Mouse (Mus musculus): ENCODE measurements around the gene Syne4. TPM values are rescaled to one million over a fixed set of nuclear protein-coding genes. Genes with fewer than 3 reads are reported as not detected.

The Syne4 gene
- polyA plus RNA-seq, 1 experiment = 23.6 TPM

DNA sequence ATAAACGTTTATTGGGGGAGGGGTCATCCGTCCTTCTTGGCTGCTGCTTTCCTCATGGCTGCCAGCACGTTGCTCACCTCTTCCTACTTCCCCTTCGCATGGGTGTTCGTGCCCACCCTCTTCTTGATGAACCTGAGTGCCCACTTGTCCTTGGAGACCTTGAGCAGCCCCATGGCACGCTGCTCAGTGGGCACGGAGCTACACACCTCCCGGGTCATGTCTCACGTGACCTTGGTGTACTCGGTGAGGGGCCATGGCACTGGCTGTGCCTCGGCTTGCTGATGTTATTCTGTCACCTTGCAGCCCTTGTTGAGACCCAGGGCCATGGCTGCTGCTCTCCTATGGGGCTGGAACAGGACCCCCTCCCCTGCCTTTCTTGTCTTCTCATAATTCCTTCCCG is 4.5 kb upstream of the Syne4 start:
- TF ChIP-seq POLR2A (IDR thresholded peaks at IDR 0.05; ENCODE audit: extremely low read depth, insufficient read depth, low read length) (no peak), CTCF (IDR thresholded peaks at IDR 0.05; ENCODE audit: extremely low read depth, insufficient read depth, low read length) (no peak)
- H3K4me1 ChIP-seq (ENCODE audit: control insufficient read depth, insufficient read depth, low read length) = no peaks in the 10 kb centered on the region

DNA sequence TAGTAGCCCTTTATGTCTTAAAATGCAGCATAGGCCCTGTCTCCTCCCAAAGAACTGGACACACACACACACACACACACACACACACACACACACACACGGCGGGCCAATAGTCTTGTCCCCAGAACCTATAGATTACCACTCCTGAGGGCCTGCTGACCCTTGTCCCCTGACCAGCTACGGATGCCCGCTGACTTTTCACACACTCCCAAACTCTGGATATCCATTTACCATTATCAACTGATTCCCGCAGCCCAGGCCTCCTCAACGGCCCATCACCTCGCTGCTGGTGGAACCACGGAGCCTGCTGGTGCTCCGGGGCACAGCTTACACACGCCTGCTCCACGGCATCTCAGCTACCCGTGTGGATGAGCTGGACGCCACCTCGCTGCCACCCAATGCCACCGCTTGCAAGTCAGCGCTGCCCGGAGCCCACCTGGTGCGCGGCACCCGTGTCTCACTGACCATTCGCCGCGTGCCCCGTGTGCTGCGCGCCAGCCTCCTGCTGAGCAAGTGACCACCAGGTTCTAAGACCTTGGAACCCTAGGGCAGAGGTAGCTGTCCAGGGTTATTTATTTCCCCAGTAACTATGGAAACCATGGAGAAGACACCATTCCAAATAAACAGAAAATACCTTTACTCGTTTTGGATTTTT is 814 bp upstream of the Syne4 start:
- TF ChIP-seq CTCF (IDR thresholded peaks at IDR 0.05; ENCODE audit: extremely low read depth, insufficient read depth, low read length) (no peak), POLR2A (IDR thresholded peaks at IDR 0.05; ENCODE audit: extremely low read depth, insufficient read depth, low read length) (no peak)
- H3K4me3 ChIP-seq (ENCODE audit: insufficient read depth, low read length) = no peak overlapping the region
- H3K4me1 ChIP-seq (ENCODE audit: control insufficient read depth, insufficient read depth, low read length) = no peaks in the 10 kb centered on the region
- no peak overlapping the region for H3K27ac ChIP-seq (ENCODE audit: insufficient read depth, low read length)

More for the DNA sequence above, 4.5 kb upstream of the Syne4 start:
- H3K4me3 ChIP-seq (ENCODE audit: insufficient read depth, low read length) = no peak overlapping the region
- no peak overlapping the region for H3K27ac ChIP-seq (ENCODE audit: insufficient read depth, low read length)

- H3K4me3 ChIP-seq (ENCODE audit: insufficient read depth, low read length) = no peak overlapping the region
- TF ChIP-seq POLR2A (IDR thresholded peaks at IDR 0.05; ENCODE audit: extremely low read depth, insufficient read depth, low read length) (no peak), CTCF (IDR thresholded peaks at IDR 0.05; ENCODE audit: extremely low read depth, insufficient read depth, low read length) (no peak)
- no peaks in the 10 kb centered on the region for H3K4me1 ChIP-seq (ENCODE audit: control insufficient read depth, insufficient read depth, low read length)
- no peak overlapping the region for H3K27ac ChIP-seq (ENCODE audit: insufficient read depth, low read length)
Measured at GRCm38 (mm10) chr7:30315559-30316529, 1.2 kb downstream of the Syne4 start.

DNA sequence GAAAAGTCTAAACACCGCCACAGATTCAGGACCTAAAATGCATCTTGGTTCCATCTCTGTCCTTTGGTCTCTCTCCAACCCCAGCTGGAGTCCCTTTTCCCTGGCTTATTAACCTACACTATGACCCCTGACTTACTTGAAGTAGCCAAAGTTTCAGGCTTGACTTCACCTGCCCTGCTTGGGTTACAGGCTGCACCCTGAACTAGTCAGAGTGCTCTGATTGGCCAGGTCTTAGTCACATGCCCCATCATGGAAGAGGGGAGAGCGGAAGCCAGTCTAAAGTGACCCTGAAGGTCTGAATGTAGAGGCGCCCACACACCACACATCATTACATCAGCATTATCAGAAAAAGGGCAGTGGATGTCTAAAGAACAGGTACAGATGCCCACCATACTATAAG is 3.5 kb downstream of the Syne4 start:
- TF ChIP-seq CTCF (IDR thresholded peaks at IDR 0.05; ENCODE audit: extremely low read depth, insufficient read depth, low read length) = no peak

DNA sequence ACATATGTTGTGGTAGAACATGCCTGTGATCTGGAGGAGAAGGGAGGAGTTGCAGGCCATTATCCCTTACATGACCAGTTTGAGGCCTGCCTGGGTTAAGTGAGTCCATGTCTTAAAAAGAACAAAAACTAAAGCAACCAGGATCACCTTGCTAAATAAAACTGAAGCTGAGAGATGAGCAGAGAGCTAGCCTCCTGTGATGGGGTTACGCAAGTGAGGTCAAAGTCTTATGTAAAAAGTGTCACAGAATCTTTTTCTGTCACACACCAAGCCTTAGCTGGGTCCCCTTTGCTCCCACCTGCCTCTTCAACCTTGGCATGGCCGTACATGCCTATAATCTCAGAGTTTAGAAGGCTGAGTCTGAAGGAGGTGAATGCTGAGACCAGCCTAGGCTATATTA is 6.3 kb downstream of the Syne4 start:
- TF ChIP-seq CTCF (IDR thresholded peaks at IDR 0.05; ENCODE audit: extremely low read depth, insufficient read depth, low read length) = no peak
- TF ChIP-seq POLR2A (IDR thresholded peaks at IDR 0.05; ENCODE audit: extremely low read depth, insufficient read depth, low read length) = no peak
- no peak overlapping the region for H3K27ac ChIP-seq (ENCODE audit: insufficient read depth, low read length)

More for the DNA sequence above, 3.5 kb downstream of the Syne4 start:
- H3K4me1 ChIP-seq (ENCODE audit: control insufficient read depth, insufficient read depth, low read length) = no peaks in the 10 kb centered on the region
- no peak overlapping the region for H3K4me3 ChIP-seq (ENCODE audit: insufficient read depth, low read length)
- H3K27ac ChIP-seq (ENCODE audit: insufficient read depth, low read length) = no peak overlapping the region

DNA sequence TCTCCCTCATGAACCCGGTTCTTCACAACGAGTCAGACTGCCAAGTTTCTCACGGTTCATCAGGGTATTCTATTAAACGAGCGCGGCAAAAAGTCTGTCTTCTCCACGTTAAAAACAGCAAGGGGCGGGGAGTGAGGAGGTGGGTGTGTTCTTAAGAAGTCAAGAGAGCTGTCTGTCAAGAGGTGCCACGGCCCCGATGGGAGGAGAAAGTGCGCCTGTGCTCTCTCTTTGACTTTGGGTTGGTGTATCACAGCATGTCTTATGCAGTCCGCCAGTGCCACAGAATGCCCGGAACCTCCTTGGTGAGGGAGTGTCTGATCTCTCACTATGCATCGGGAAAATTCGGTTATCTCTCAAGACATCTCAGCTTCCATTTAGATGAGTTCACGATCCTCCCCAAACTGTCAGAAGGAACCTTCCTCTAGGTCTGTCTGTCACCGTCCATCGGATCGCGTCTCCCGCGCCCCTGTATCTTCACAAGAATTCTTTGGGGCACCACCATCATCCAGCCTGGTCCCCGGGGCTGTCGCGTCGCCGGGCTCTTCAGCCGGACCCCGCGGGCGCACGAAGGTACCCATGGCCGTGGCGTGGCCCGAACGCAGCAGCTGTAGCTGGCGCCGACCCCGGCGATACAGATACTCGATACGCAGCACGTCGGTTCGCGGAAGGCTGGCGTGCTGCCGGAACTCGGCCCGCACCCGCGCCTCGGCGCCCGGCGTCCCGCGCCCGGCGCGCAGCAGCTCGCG is 7.1 kb downstream of the Syne4 start, which contains the start of gene E130208F15Rik:
TSS of gene E130208F15Rik (plus strand) at position 202 of the 746 bp plus-strand sequence.
- Histone ChIP-seq H3K27ac (ENCODE audit: insufficient read depth, low read length) (peak within 1 kb of the TSS; percentile 58), H3K4me3 (ENCODE audit: insufficient read depth, low read length) (peak within 1 kb of the TSS; percentile 48), H3K4me1 (ENCODE audit: control insufficient read depth, insufficient read depth, low read length) (peaks cover 1% of the 10 kb centered on the region; the same call in 1 of the 2 replicates)
- TF ChIP-seq POLR2A (IDR thresholded peaks at IDR 0.05; ENCODE audit: extremely low read depth, insufficient read depth, low read length) (peak; percentile 91), CTCF (IDR thresholded peaks at IDR 0.05; ENCODE audit: extremely low read depth, insufficient read depth, low read length) (no peak)

More for the DNA sequence above, 6.3 kb downstream of the Syne4 start:
- Histone ChIP-seq H3K4me1 (ENCODE audit: control insufficient read depth, insufficient read depth, low read length) (peaks cover 1% of the 10 kb centered on the region; the same call in 1 of the 2 replicates), H3K4me3 (ENCODE audit: insufficient read depth, low read length) (no peak overlapping the region; the same call in 1 of the 2 replicates)

DNA sequence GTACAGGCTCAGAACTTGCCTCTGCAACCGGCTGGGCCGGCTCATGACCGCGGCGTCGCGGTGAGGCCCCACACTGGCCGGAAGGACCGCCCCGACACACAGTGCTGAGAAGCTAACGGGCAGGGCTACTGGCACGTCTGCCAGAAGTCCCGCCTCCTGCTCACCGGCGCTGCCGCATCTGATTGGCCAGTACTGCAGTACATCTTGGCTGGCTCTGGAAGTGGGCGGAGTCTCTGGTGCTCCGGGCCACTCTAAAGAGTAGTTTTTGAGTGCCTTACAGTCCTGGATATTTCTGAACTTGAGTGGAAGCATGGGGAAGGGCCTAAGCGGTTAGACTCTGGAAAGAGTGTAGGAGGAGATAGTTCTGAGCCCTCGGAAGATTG is 7.7 kb downstream of the Syne4 start:
- peak overlapping the region; percentile 48 for H3K4me3 ChIP-seq (ENCODE audit: insufficient read depth, low read length)
- H3K27ac ChIP-seq (ENCODE audit: insufficient read depth, low read length) = peak overlapping the region; percentile 58
- H3K4me1 ChIP-seq (ENCODE audit: control insufficient read depth, insufficient read depth, low read length) = peaks cover 1% of the 10 kb centered on the region
- TF ChIP-seq POLR2A (IDR thresholded peaks at IDR 0.05; ENCODE audit: extremely low read depth, insufficient read depth, low read length) = peak; percentile 85
- no peak for TF ChIP-seq CTCF (IDR thresholded peaks at IDR 0.05; ENCODE audit: extremely low read depth, insufficient read depth, low read length)

DNA sequence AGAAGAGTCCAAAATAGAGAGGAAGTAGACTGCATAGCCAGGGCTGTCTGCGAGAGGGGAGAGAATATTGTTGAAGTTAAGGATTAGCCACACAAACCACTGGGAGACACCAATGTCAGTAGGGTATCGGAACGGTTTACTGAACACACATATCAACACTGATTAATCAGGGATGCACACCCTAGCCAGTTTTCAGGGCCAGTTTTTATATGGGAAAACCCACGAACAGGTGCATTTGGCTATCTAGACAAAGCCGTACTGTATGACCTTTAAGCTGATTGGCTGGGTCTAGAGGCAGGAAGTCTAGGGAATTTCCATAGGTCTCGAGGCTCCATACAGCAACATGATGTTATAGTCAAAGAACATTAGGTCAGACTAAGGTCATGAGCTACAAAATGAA is 8.3 kb downstream of the Syne4 start:
- no peak overlapping the region for H3K27ac ChIP-seq (ENCODE audit: insufficient read depth, low read length)
- no peak for TF ChIP-seq POLR2A (IDR thresholded peaks at IDR 0.05; ENCODE audit: extremely low read depth, insufficient read depth, low read length)
- no peak for TF ChIP-seq CTCF (IDR thresholded peaks at IDR 0.05; ENCODE audit: extremely low read depth, insufficient read depth, low read length)
- peak overlapping the region; percentile 48; the same call in 1 of the 2 replicates for H3K4me3 ChIP-seq (ENCODE audit: insufficient read depth, low read length)
- H3K4me1 ChIP-seq (ENCODE audit: control insufficient read depth, insufficient read depth, low read length) = peaks cover 1% of the 10 kb centered on the region

DNA sequence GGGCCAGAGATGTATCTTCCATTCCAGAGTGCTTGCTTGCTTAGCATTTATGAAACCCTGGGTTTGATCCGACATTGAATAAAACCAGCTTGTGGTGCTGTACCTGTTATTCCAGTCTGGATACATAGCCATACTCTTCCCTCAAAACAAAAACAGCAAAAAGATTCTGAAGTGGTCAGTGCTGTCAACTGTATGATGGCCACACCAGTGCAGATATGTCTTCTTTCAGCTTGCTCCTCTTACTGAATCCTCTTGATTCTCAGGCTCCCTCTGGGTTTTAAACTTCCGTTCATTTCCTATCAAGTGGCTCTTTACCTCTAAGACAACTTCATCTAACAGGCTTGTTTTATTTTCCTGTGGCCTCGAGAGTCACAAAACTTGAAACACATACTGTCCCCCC is 9.2 kb downstream of the Syne4 start, which contains the start of gene Sdhaf1:
TSS of gene Sdhaf1 (minus strand) at position 101 of the 400 bp plus-strand sequence.
- peak within 1 kb of the TSS; percentile 48; the same call in 1 of the 2 replicates for H3K4me3 ChIP-seq (ENCODE audit: insufficient read depth, low read length)
- no peak for TF ChIP-seq POLR2A (IDR thresholded peaks at IDR 0.05; ENCODE audit: extremely low read depth, insufficient read depth, low read length)
- no peak for TF ChIP-seq CTCF (IDR thresholded peaks at IDR 0.05; ENCODE audit: extremely low read depth, insufficient read depth, low read length)
- peaks cover 1% of the 10 kb centered on the region for H3K4me1 ChIP-seq (ENCODE audit: control insufficient read depth, insufficient read depth, low read length)
- H3K27ac ChIP-seq (ENCODE audit: insufficient read depth, low read length) = peak within 1 kb of the TSS; percentile 18; the same call in 1 of the 2 replicates

Data from cortical plate, adult 2 months (tissue).